Mouse (Mus musculus): ENCODE data around the gene Abcc8. TPM values are rescaled to one million over a fixed set of nuclear protein-coding genes. Genes with fewer than 3 reads are reported as not detected.

Abcc8 gene
- polyA plus RNA-seq, 1 experiment from 2014 or later, result 0.11 TPM

GRCm38 (mm10) chr7:46131266-46131665 lies 48.6 kb downstream of the Abcc8 start:
- no peak for DNase-seq
- H3K4me1 ChIP-seq (ENCODE audit: insufficient read depth), result no peaks in the 10 kb centered on the region
- H3K4me3 ChIP-seq (ENCODE audit: low read depth, low read length), result no peak overlapping the region
- H3K27ac ChIP-seq (ENCODE audit: low read depth), result no peak overlapping the region
- no peaks in the 10 kb centered on the region for H3K27me3 ChIP-seq (ENCODE audit: insufficient read depth, low read length)
- H3K36me3 ChIP-seq (replicated peaks; ENCODE audit: insufficient read depth, low read length), result no peaks in the 10 kb centered on the region
- no peaks in the 10 kb centered on the region for H3K9me3 ChIP-seq (ENCODE audit: low read length)
- no peak overlapping the region for H3K9ac ChIP-seq (replicated peaks)
- no peak for TF ChIP-seq EP300 (IDR thresholded peaks at IDR 0.05; ENCODE audit: low read depth)
- no peak for TF ChIP-seq CTCF (IDR thresholded peaks at IDR 0.05; ENCODE audit: low read depth)
- 42% methylated on average over 3 of the region's 3 CpGs for WGBS (ENCODE audit: insufficient replicate concordance)
- ATAC-seq, result no peak
- no peak overlapping the region for H3K4me2 ChIP-seq (ENCODE audit: low read depth, low read length)

GRCm38 (mm10) chr7:46130723-46131122 lies 49.1 kb downstream of the Abcc8 start:
- H3K4me3 ChIP-seq (ENCODE audit: low read depth, low read length), result no peak overlapping the region
- no peaks in the 10 kb centered on the region for H3K9me3 ChIP-seq (ENCODE audit: low read length)
- TF ChIP-seq CTCF (IDR thresholded peaks at IDR 0.05; ENCODE audit: low read depth) (no peak), EP300 (IDR thresholded peaks at IDR 0.05; ENCODE audit: low read depth) (no peak)
- H3K27ac ChIP-seq (ENCODE audit: low read depth), result no peak overlapping the region
- no peaks in the 10 kb centered on the region for H3K4me1 ChIP-seq (ENCODE audit: insufficient read depth)
- H3K9ac ChIP-seq (replicated peaks), result no peak overlapping the region
- DNase-seq (no peak), ATAC-seq (no peak)
- WGBS (ENCODE audit: insufficient replicate concordance), result 61% methylated on average over 7 of the region's 7 CpGs
- no peaks in the 10 kb centered on the region for H3K36me3 ChIP-seq (replicated peaks; ENCODE audit: insufficient read depth, low read length)
- H3K27me3 ChIP-seq (ENCODE audit: insufficient read depth, low read length), result no peaks in the 10 kb centered on the region
- H3K4me2 ChIP-seq (ENCODE audit: low read depth, low read length), result no peak overlapping the region

- no peaks in the 10 kb centered on the region for H3K27me3 ChIP-seq (ENCODE audit: insufficient read depth, low read length)
- no peaks in the 10 kb centered on the region for H3K9me3 ChIP-seq (ENCODE audit: low read length)
- peak; percentile 94 for ATAC-seq
- H3K36me3 ChIP-seq (replicated peaks; ENCODE audit: insufficient read depth, low read length), result no peaks in the 10 kb centered on the region
- TF ChIP-seq CTCF (IDR thresholded peaks at IDR 0.05; ENCODE audit: low read depth) (no peak), EP300 (IDR thresholded peaks at IDR 0.05; ENCODE audit: low read depth) (no peak)
- no peak overlapping the region for H3K4me2 ChIP-seq (ENCODE audit: low read depth, low read length)
- H3K4me3 ChIP-seq (ENCODE audit: low read depth, low read length), result no peak overlapping the region
- WGBS (ENCODE audit: insufficient replicate concordance), result 52% methylated on average over 7 of the region's 7 CpGs
- H3K4me1 ChIP-seq (ENCODE audit: insufficient read depth), result no peaks in the 10 kb centered on the region
- no peak overlapping the region for H3K27ac ChIP-seq (ENCODE audit: low read depth)
- peak; percentile 41 for DNase-seq
- H3K9ac ChIP-seq (replicated peaks), result no peak overlapping the region
These were observed 50.2 kb downstream of the Abcc8 start for GRCm38 (mm10) chr7:46129463-46130179.

GRCm38 (mm10) chr7:46128196-46128595 lies 51.6 kb downstream of the Abcc8 start:
- ATAC-seq (no peak), DNase-seq (no peak)
- TF ChIP-seq EP300 (IDR thresholded peaks at IDR 0.05; ENCODE audit: low read depth) (no peak), CTCF (IDR thresholded peaks at IDR 0.05; ENCODE audit: low read depth) (no peak)
- no peaks in the 10 kb centered on the region for H3K36me3 ChIP-seq (replicated peaks; ENCODE audit: insufficient read depth, low read length)
- no peak overlapping the region for H3K27ac ChIP-seq (ENCODE audit: low read depth)
- no peaks in the 10 kb centered on the region for H3K4me1 ChIP-seq (ENCODE audit: insufficient read depth)
- H3K4me3 ChIP-seq (ENCODE audit: low read depth, low read length), result no peak overlapping the region
- H3K27me3 ChIP-seq (ENCODE audit: insufficient read depth, low read length), result no peaks in the 10 kb centered on the region
- no peak overlapping the region for H3K9ac ChIP-seq (replicated peaks)
- WGBS (ENCODE audit: insufficient replicate concordance), result 64% methylated on average over 7 of the region's 7 CpGs
- H3K9me3 ChIP-seq (ENCODE audit: low read length), result no peaks in the 10 kb centered on the region
- H3K4me2 ChIP-seq (ENCODE audit: low read depth, low read length), result no peak overlapping the region

GRCm38 (mm10) chr7:46125340-46125739 lies 54.5 kb downstream of the Abcc8 start:
- Histone ChIP-seq H3K27me3 (ENCODE audit: insufficient read depth, low read length) (no peaks in the 10 kb centered on the region), H3K4me1 (ENCODE audit: insufficient read depth) (no peaks in the 10 kb centered on the region), H3K36me3 (replicated peaks; ENCODE audit: insufficient read depth, low read length) (no peaks in the 10 kb centered on the region), H3K9ac (replicated peaks) (no peak overlapping the region), H3K4me3 (ENCODE audit: low read depth, low read length) (no peak overlapping the region), H3K9me3 (ENCODE audit: low read length) (no peaks in the 10 kb centered on the region), H3K4me2 (ENCODE audit: low read depth, low read length) (no peak overlapping the region), H3K27ac (ENCODE audit: low read depth) (no peak overlapping the region)
- TF ChIP-seq CTCF (IDR thresholded peaks at IDR 0.05; ENCODE audit: low read depth), result no peak
- TF ChIP-seq EP300 (IDR thresholded peaks at IDR 0.05; ENCODE audit: low read depth), result no peak
- 81% methylated on average over 11 of the region's 11 CpGs for WGBS (ENCODE audit: insufficient replicate concordance)
- no peak for ATAC-seq
- DNase-seq, result no peak

GRCm38 (mm10) chr7:46124460-46124859 lies 55.4 kb downstream of the Abcc8 start:
- no peak overlapping the region for H3K4me3 ChIP-seq (ENCODE audit: low read depth, low read length)
- no peaks in the 10 kb centered on the region for H3K4me1 ChIP-seq (ENCODE audit: insufficient read depth)
- no peaks in the 10 kb centered on the region for H3K9me3 ChIP-seq (ENCODE audit: low read length)
- H3K9ac ChIP-seq (replicated peaks), result no peak overlapping the region
- ATAC-seq (no peak), DNase-seq (no peak)
- no peak overlapping the region for H3K27ac ChIP-seq (ENCODE audit: low read depth)
- TF ChIP-seq EP300 (IDR thresholded peaks at IDR 0.05; ENCODE audit: low read depth) (no peak), CTCF (IDR thresholded peaks at IDR 0.05; ENCODE audit: low read depth) (no peak)
- no peaks in the 10 kb centered on the region for H3K36me3 ChIP-seq (replicated peaks; ENCODE audit: insufficient read depth, low read length)
- no peak overlapping the region for H3K4me2 ChIP-seq (ENCODE audit: low read depth, low read length)
- 75% methylated on average over 6 of the region's 6 CpGs for WGBS (ENCODE audit: insufficient replicate concordance)
- H3K27me3 ChIP-seq (ENCODE audit: insufficient read depth, low read length), result no peaks in the 10 kb centered on the region

All from liver, postnatal 0 days (tissue).